Mouse (Mus musculus) left cerebral cortex, postnatal 14 days (tissue): ENCODE results near the gene Telo2. TPM values are rescaled to one million over a fixed set of nuclear protein-coding genes. Genes with fewer than 3 reads are reported as not detected.

Experiments used
- DNase-seq, 2 experiments: peaks; one replicate each; pipeline ENCODE4 v3.0.0; 2021 to 2022; ENCODE audit warnings: low spot score in 2 of 2, mixed read lengths in 1 of 2
- intact Hi-C: fragments of 180-260 bp; cut with DNase I; formaldehyde crosslinking; loops from one replicate; pipeline ENCODE4 v1.15.1; 2025
- total RNA-seq, 2 experiments: library from RNA; stranded (reverse); gene quantifications; 2 replicates each; pipeline ENCODE4 v1.2.3; 2021

The Telo2 gene
- total RNA-seq, 2 experiments from 2014 or later: 29.8 to 32.3 TPM

- no peak for DNase-seq
- intact Hi-C loops: no loop called here
Measured at GRCm38 (mm10) chr17:25110590-25110989, 5.2 kb downstream of the Telo2 start.

- intact Hi-C loops: no loop called here
- DNase-seq: no peak
Measured at GRCm38 (mm10) chr17:25109578-25109977, 6.2 kb downstream of the Telo2 start.

- intact Hi-C loops: no loop called here
- no peak for DNase-seq
Measured at GRCm38 (mm10) chr17:25107786-25108185, 8.0 kb downstream of the Telo2 start.

- intact Hi-C loops: no loop called here
- DNase-seq: no peak
Measured at GRCm38 (mm10) chr17:25101338-25101737, 14.4 kb downstream of the Telo2 start.

GRCm38 (mm10) chr17:25100052-25100451, 15.7 kb downstream of the Telo2 start:
- intact Hi-C loops: no loop called here
- DNase-seq: no peak

- intact Hi-C loops: no loop called here
- DNase-seq: no peak
Measured at GRCm38 (mm10) chr17:25096221-25096620, 19.5 kb downstream of the Telo2 start.

GRCm38 (mm10) chr17:25090450-25090849, 25.3 kb downstream of the Telo2 start:
- DNase-seq: no peak
- intact Hi-C loops: no loop called here

- DNase-seq: no peak
- intact Hi-C loops: no loop called here
Measured at GRCm38 (mm10) chr17:25089158-25089557, 26.6 kb downstream of the Telo2 start.

- intact Hi-C loops: no loop called here
- DNase-seq: no peak
Measured at GRCm38 (mm10) chr17:25086724-25087123, 29.0 kb downstream of the Telo2 start.

GRCm38 (mm10) chr17:25084835-25085385, 30.9 kb downstream of the Telo2 start:
- intact Hi-C loops: no loop called here
- no peak for DNase-seq

GRCm38 (mm10) chr17:25083444-25083931, 32.3 kb downstream of the Telo2 start, which contains the start of gene Tmem204:
Gene Tmem204, minus strand, starts transcription at chr17:25083591.
- DNase-seq: peak; percentile 18 to 34
- intact Hi-C loops: no loop called here

GRCm38 (mm10) chr17:25082887-25083286, 32.9 kb downstream of the Telo2 start:
- intact Hi-C loops: no loop called here
- no peak for DNase-seq

- DNase-seq: peak; percentile 33 to 67
- intact Hi-C loops: no loop called here
Measured at GRCm38 (mm10) chr17:25082081-25082847, 33.5 kb downstream of the Telo2 start.

- DNase-seq: no peak
- intact Hi-C loops: no loop called here
Measured at GRCm38 (mm10) chr17:25080960-25081381, 34.8 kb downstream of the Telo2 start.

GRCm38 (mm10) chr17:25080210-25080609, 35.6 kb downstream of the Telo2 start:
- intact Hi-C loops: no loop called here
- DNase-seq: no peak

- intact Hi-C loops: no loop called here
- DNase-seq: peak; percentile 54 to 66
Measured at GRCm38 (mm10) chr17:25077771-25078372, 37.9 kb downstream of the Telo2 start.

- intact Hi-C loops: no loop called here
- no peak for DNase-seq
Measured at GRCm38 (mm10) chr17:25076906-25077305, 38.9 kb downstream of the Telo2 start.

- intact Hi-C loops: no loop called here
- no peak for DNase-seq
Measured at GRCm38 (mm10) chr17:25068690-25069089, 47.1 kb downstream of the Telo2 start.

- no peak for DNase-seq
- intact Hi-C loops: no loop called here
Measured at GRCm38 (mm10) chr17:25067442-25067851, 48.3 kb downstream of the Telo2 start.

GRCm38 (mm10) chr17:25066595-25066994, 49.2 kb downstream of the Telo2 start:
- no peak for DNase-seq
- intact Hi-C loops: no loop called here

GRCm38 (mm10) chr17:25065189-25065588, 50.6 kb downstream of the Telo2 start:
- intact Hi-C loops: no loop called here

More at GRCm38 (mm10) chr17:25065189-25065588, 50.6 kb downstream of the Telo2 start:
- no peak for DNase-seq
